Mouse (Mus musculus) inflammation-experienced regulatory T-cells (primary cell): Measurements from ENCODE around the gene Vezt. TPM values are rescaled to one million over a fixed set of nuclear protein-coding genes. Genes with fewer than 3 reads are reported as not detected.

ENCODE experiments used
- polyA plus RNA-seq, 2 experiments: library from polyadenylated mRNA; unstranded; fragments of 100-300 nt; shearing (Covaris generic); gene quantifications; one replicate each; pipeline ENCODE4 v1.2.1; 2017

Vezt gene
- polyA plus RNA-seq = 10 to 100 TPM in 1 of 2 experiments, 1 to 10 TPM in 1; 7.9 to 14.6 TPM

GRCm38 (mm10) chr10:94035658-94036374 is at the start of gene Vezt, which contains the start of gene Fgd6:
TSS of gene Vezt (minus strand) at chr10:94035817.
TSS of gene Fgd6 (plus strand) at chr10:94036001.

GRCm38 (mm10) chr10:93897043-93897646 is 138.5 kb downstream of the Vezt start, which contains the start of gene Metap2:
TSS of gene Metap2 (minus strand) at chr10:93897093.

Other genes with a start within 250 kb of the Vezt start
- under 1 TPM in 1 of 2 experiments, not detected in 1; 0.73 TPM for gene Usp44, start 204.3 kb downstream of the Vezt start, polyA plus RNA-seq
- gene Metap2, start 138.7 kb downstream of the Vezt start, polyA plus RNA-seq = 100 to 1,000 TPM; 145 to 155 TPM
- 1 to 10 TPM; 3.3 to 4.2 TPM for gene Fgd6, start 184 bp upstream of the Vezt start, polyA plus RNA-seq
- 10 to 100 TPM in 1 of 2 experiments, 1 to 10 TPM in 1; 6.3 to 12.1 TPM for gene Nr2c1, start 112.2 kb upstream of the Vezt start, polyA plus RNA-seq
- gene Ndufa12, start 162.9 kb upstream of the Vezt start, polyA plus RNA-seq = 100 to 1,000 TPM in 1 of 2 experiments, 10 to 100 TPM in 1; 86.0 to 102 TPM